ENCODE assay signal across 26 mouse cellular contexts in genomic region chr10:63933946-63934345, GRCm38 (mm10). TPM values are rescaled to one million over a fixed set of nuclear protein-coding genes. Genes with fewer than 3 reads are reported as not detected.
DNase-seq lines count a peak whose midpoint lies in the region; ATAC-seq lines count a peak whose summit lies in the region.
"Had no signal": no experiment of that assay in that cellular context is flagged by ENCODE, and none has a peak within 500 bp of the region (broad histone marks: within the 10 kb centered on the region; RNA-seq: fewer than 3 reads in every experiment).

No protein-coding gene starts in this region.

- H3K9me3 ChIP-seq in forebrain, embryonic 13.5 days (replicated peaks) = no peaks in the 10 kb centered on the region
- H3K9me3 ChIP-seq in forebrain, embryonic 14.5 days (replicated peaks; ENCODE audit: control insufficient read depth, low read length) = no peaks in the 10 kb centered on the region
- H3K9me3 ChIP-seq: embryonic facial prominence, embryonic 15.5 days; heart, embryonic 13.5 days; hindbrain, embryonic 13.5 days; kidney, embryonic 15.5 days had no signal

- no peaks in the 10 kb centered on the region for H3K4me1 ChIP-seq in forebrain, embryonic 13.5 days
- 0 out of 2 replicates have a peak, but pooled peaks cover 3% of the 10 kb centered on the region for H3K4me1 ChIP-seq in forebrain, embryonic 14.5 days (ENCODE audit: control insufficient read depth, insufficient read depth, low read length)
- H3K4me1 ChIP-seq: embryonic facial prominence, embryonic 15.5 days; hindbrain, embryonic 13.5 days; kidney, embryonic 15.5 days had no signal

- peak; percentile 27; the same call in 1 of the 2 replicates for ATAC-seq in forebrain, embryonic 13.5 days
- no peak; the same call in 1 of the 2 replicates for ATAC-seq in forebrain, embryonic 14.5 days
- ATAC-seq: intestine, embryonic 16.5 days had no signal

- no peak overlapping the region for H3K4me2 ChIP-seq in forebrain, embryonic 13.5 days
- H3K4me2 ChIP-seq in forebrain, embryonic 14.5 days (ENCODE audit: low read length) = no peak overlapping the region
- H3K4me2 ChIP-seq: embryonic facial prominence, embryonic 15.5 days; heart, embryonic 13.5 days; hindbrain, embryonic 13.5 days; kidney, embryonic 15.5 days had no signal

- DNase-seq in forebrain, embryonic 14.5 days (ENCODE audit: low spot score) = no peak
- DNase-seq in left cerebral cortex, postnatal 4 days = peak; percentile 3
- DNase-seq in left cerebral cortex, postnatal 14 days (ENCODE audit: low spot score in 2 of 2) = no peak
- peak; percentile 55 for DNase-seq in cerebellum, adult 9-10 months
- DNase-seq in cerebellum, postnatal 14 days = peak; percentile 43 to 58
- DNase-seq in spleen, postnatal 14 days (ENCODE audit: low spot score in 2 of 2) = no peak
- DNase-seq: adrenal gland, postnatal 10 days; embryo, embryonic 11 days; gastrocnemius, adult 2 months; gastrocnemius, postnatal 25 days; heart, postnatal 36 days; kidney, adult 2 months had no signal

- H3K27ac ChIP-seq in forebrain, embryonic 13.5 days = no peak overlapping the region
- H3K27ac ChIP-seq in forebrain, embryonic 14.5 days (ENCODE audit: low read depth, low read length) = no peak overlapping the region
- H3K27ac ChIP-seq: embryonic facial prominence, embryonic 15.5 days; gastrocnemius, adult 2 months; heart, embryonic 13.5 days; hindbrain, embryonic 13.5 days; kidney, embryonic 15.5 days had no signal

- WGBS in forebrain, embryonic 13.5 days = 71% methylated on average over 5 of the region's 5 CpGs
- WGBS in forebrain, embryonic 14.5 days = 75% methylated on average over 5 of the region's 5 CpGs

- H3K36me3 ChIP-seq in forebrain, embryonic 13.5 days (ENCODE audit: poor library complexity, severe bottlenecking) = no peaks in the 10 kb centered on the region
- H3K36me3 ChIP-seq in forebrain, embryonic 14.5 days (ENCODE audit: control insufficient read depth, insufficient read depth, low read length) = no peaks in the 10 kb centered on the region
- H3K36me3 ChIP-seq: embryonic facial prominence, embryonic 15.5 days; heart, embryonic 13.5 days; hindbrain, embryonic 13.5 days; kidney, embryonic 15.5 days had no signal

- no peaks in the 10 kb centered on the region for H3K27me3 ChIP-seq in forebrain, embryonic 13.5 days
- H3K27me3 ChIP-seq in forebrain, embryonic 14.5 days (replicated peaks; ENCODE audit: control insufficient read depth, insufficient read depth, low read length) = no peaks in the 10 kb centered on the region
- H3K27me3 ChIP-seq: embryonic facial prominence, embryonic 15.5 days; heart, embryonic 13.5 days; hindbrain, embryonic 13.5 days; kidney, embryonic 15.5 days had no signal

- intact Hi-C loops in left cerebral cortex, postnatal 4 days (cut with DNase I) = no loop called here
- intact Hi-C loops in left cerebral cortex, postnatal 14 days (cut with DNase I) = no loop called here

- H3K4me3 ChIP-seq in forebrain, embryonic 13.5 days = no peak overlapping the region
- H3K4me3 ChIP-seq in forebrain, embryonic 14.5 days (ENCODE audit: low read depth, low read length) = no peak overlapping the region
- H3K4me3 ChIP-seq: embryonic facial prominence, embryonic 15.5 days; erythroblast, embryonic 14.5 days; gastrocnemius, adult 2 months; heart, embryonic 13.5 days; hindbrain, embryonic 13.5 days; kidney, embryonic 15.5 days had no signal

- no peak overlapping the region for H3K9ac ChIP-seq in forebrain, embryonic 13.5 days
- H3K9ac ChIP-seq in forebrain, embryonic 14.5 days (ENCODE audit: low read length) = no peak overlapping the region
- H3K9ac ChIP-seq: embryonic facial prominence, embryonic 15.5 days; heart, embryonic 13.5 days; hindbrain, embryonic 13.5 days; kidney, embryonic 15.5 days had no signal

RNA-seq across cellular contexts. Expression of gene Gm10118, which starts 6.7 kb away (rescaled TPM):
- polyA plus RNA-seq in forebrain, embryonic 13.5 days (2015; fragmentation: Nextera tagmentation; extraction: Ambion mirVana) = 0.17 and 0.24 TPM in 2 replicates
- 0.28 and 1.2 TPM in 2 replicates for polyA plus RNA-seq in forebrain, embryonic 14.5 days (2014; fragmentation: Nextera tagmentation; extraction: Ambion mirVana)
- 1 to 10 TPM; 3.5 to 4.3 TPM for total RNA-seq in left cerebral cortex, postnatal 4 days (2021)
- total RNA-seq in left cerebral cortex, postnatal 14 days (2021) = 1 to 10 TPM; 5.6 to 5.9 TPM
- total RNA-seq: adrenal gland, postnatal 10 days; adrenal gland, postnatal 4 days; common myeloid progenitor, adult 5-6 weeks; ES-E14; gastrocnemius, adult 2 months; gastrocnemius, postnatal 25 days; granulocyte monocyte progenitor cell, adult 5-6 weeks; heart, adult 8-10 months; heart, postnatal 36 days had no signal
- polyA plus RNA-seq: embryonic facial prominence, embryonic 11.5 days; erythroblast, embryonic 14.5 days; forebrain, embryonic 11.5 days; kidney, adult 2 months had no signal

Comparison
In these comparisons a context has a peak if more than half of its experiments do, and no peak if none do; other contexts are left out.
1. DNase-seq: peak in left cerebral cortex, postnatal 4 days (single experiment), cerebellum, adult 9-10 months (single experiment) and cerebellum, postnatal 14 days (2 of 2); none in forebrain, embryonic 14.5 days (single experiment), left cerebral cortex, postnatal 14 days (0 of 2) and spleen, postnatal 14 days (0 of 2).